Mouse (Mus musculus) MEL (cell line): ENCODE results near the gene Gm20388.

Source experiments
- BHLHE40 ChIP-seq: IDR thresholded peaks from 2 replicates; pipeline ENCODE4 v1.6.1; 2012; ENCODE audit warnings: low read depth, mild to moderate bottlenecking, inconsistent platforms, low read length, improper control_type of control experiment, borderline replicate concordance
- CTCF ChIP-seq, 3 experiments: IDR thresholded peaks in 2 of 3; conservative IDR thresholded peaks in 1 of 3; 2 replicates each; pipeline ENCODE4 v1.5.1; 2011 to 2012; ENCODE audit warnings: low read length in 3 of 3, low read depth in 2 of 3, mild to moderate bottlenecking in 2 of 3, improper control_type of control experiment in 1 of 3, inconsistent platforms in 1 of 3, mixed read lengths in 1 of 3, moderate library complexity in 1 of 3; ENCODE audit not compliant: control insufficient read depth in 1 of 3, insufficient read depth in 1 of 3, poor library complexity in 1 of 3, severe bottlenecking in 1 of 3
- EP300 ChIP-seq, 2 experiments: IDR thresholded peaks; 2 replicates each; pipeline ENCODE4 v1.6.1; 2011; ENCODE audit warnings: improper control_type of control experiment in 2 of 2, low read length in 2 of 2, low read depth in 1 of 2, mild to moderate bottlenecking in 1 of 2
- ETS1 ChIP-seq: IDR thresholded peaks from 2 replicates; pipeline ENCODE4 v1.6.1; 2012; ENCODE audit warnings: low read depth, mild to moderate bottlenecking, inconsistent platforms, low read length, improper control_type of control experiment, moderate library complexity
- HCFC1 ChIP-seq: IDR thresholded peaks from 2 replicates; pipeline ENCODE4 v1.6.1; 2012; ENCODE audit warnings: low read depth, mild to moderate bottlenecking, inconsistent platforms, low read length, improper control_type of control experiment, moderate library complexity
- MAFK ChIP-seq: IDR thresholded peaks from 2 replicates; pipeline ENCODE4 v1.6.1; 2011; ENCODE audit warnings: low read depth, mild to moderate bottlenecking, low read length, improper control_type of control experiment, borderline replicate concordance
- POLR2A ChIP-seq, 2 experiments: IDR thresholded peaks; 2 replicates each; pipeline ENCODE4 v1.6.1; 2011 to 2012; ENCODE audit warnings: low read length in 2 of 2, mild to moderate bottlenecking in 2 of 2, control low read depth in 1 of 2, improper control_type of control experiment in 1 of 2, low read depth in 1 of 2, moderate library complexity in 1 of 2; ENCODE audit not compliant: control insufficient read depth in 1 of 2, insufficient read depth in 1 of 2, poor library complexity in 1 of 2
- POLR2AphosphoS2 ChIP-seq: IDR thresholded peaks from 2 replicates; pipeline ENCODE4 v1.6.1; 2011; ENCODE audit warnings: low read length, improper control_type of control experiment
- RAD21 ChIP-seq: IDR thresholded peaks from 2 replicates; pipeline ENCODE4 v1.6.1; 2011; ENCODE audit warnings: mild to moderate bottlenecking, low read depth, low read length, improper control_type of control experiment
- SIN3A ChIP-seq: IDR thresholded peaks from 2 replicates; pipeline ENCODE4 v1.6.1; 2012; ENCODE audit warnings: low read length, improper control_type of control experiment, inconsistent platforms
- TBP ChIP-seq: IDR thresholded peaks from 2 replicates; pipeline ENCODE4 v1.8.0; 2011; ENCODE audit warnings: low read depth, low read length, improper control_type of control experiment
- TCF12 ChIP-seq: IDR thresholded peaks from 2 replicates; pipeline ENCODE4 v1.6.1; 2014; ENCODE audit warnings: low read depth, mild to moderate bottlenecking, inconsistent platforms, low read length, improper control_type of control experiment, moderate library complexity
- USF1 ChIP-seq: IDR thresholded peaks from 2 replicates; pipeline ENCODE4 v1.6.1; 2014; ENCODE audit warnings: low read depth, mild to moderate bottlenecking, inconsistent platforms, low read length, improper control_type of control experiment, moderate library complexity

GRCm38 (mm10) chr8:120966557-120966956 lies 1055.9 kb downstream of the Gm20388 start:
- no peak for TF ChIP-seq CTCF (IDR thresholded peaks at IDR 0.05 in 2 of 3, conservative IDR thresholded peaks at IDR 0.05 in 1 of 3; ENCODE audit: control insufficient read depth in 1 of 3, insufficient read depth in 1 of 3, low read depth in 2 of 3, low read length in 3 of 3, poor library complexity in 1 of 3, severe bottlenecking in 1 of 3)
- TF ChIP-seq POLR2A (IDR thresholded peaks at IDR 0.05; ENCODE audit: control insufficient read depth in 1 of 2, insufficient read depth in 1 of 2, low read depth in 1 of 2, low read length in 2 of 2, poor library complexity in 1 of 2), result no peak
- no peak for TF ChIP-seq HCFC1
- TF ChIP-seq TCF12, result no peak
- TF ChIP-seq MAFK, result no peak
- no peak for TF ChIP-seq RAD21
- TF ChIP-seq BHLHE40, result no peak
- no peak for TF ChIP-seq SIN3A
- no peak for TF ChIP-seq ETS1
- TF ChIP-seq EP300 (IDR thresholded peaks at IDR 0.05; ENCODE audit: low read depth in 1 of 2, low read length in 2 of 2), result no peak
- TF ChIP-seq POLR2AphosphoS2, result no peak
- no peak for TF ChIP-seq TBP
- no peak for TF ChIP-seq USF1
